Mouse (Mus musculus) T-helper 17 cell (primary cell): ENCODE results near the gene Poln.

ENCODE experiments used
- in situ Hi-C, 2 experiments: fragments of 300-600 bp; cut with MboI, MseI; formaldehyde crosslinking; loops; 1 replicate in 1 of 2; 2 replicates in 1 of 2; pipeline ENCODE4 v1.15.1; 2025; ENCODE audit warnings: high pct_unique_total_duplicates in 2 of 2

Gene Poln

DNA sequence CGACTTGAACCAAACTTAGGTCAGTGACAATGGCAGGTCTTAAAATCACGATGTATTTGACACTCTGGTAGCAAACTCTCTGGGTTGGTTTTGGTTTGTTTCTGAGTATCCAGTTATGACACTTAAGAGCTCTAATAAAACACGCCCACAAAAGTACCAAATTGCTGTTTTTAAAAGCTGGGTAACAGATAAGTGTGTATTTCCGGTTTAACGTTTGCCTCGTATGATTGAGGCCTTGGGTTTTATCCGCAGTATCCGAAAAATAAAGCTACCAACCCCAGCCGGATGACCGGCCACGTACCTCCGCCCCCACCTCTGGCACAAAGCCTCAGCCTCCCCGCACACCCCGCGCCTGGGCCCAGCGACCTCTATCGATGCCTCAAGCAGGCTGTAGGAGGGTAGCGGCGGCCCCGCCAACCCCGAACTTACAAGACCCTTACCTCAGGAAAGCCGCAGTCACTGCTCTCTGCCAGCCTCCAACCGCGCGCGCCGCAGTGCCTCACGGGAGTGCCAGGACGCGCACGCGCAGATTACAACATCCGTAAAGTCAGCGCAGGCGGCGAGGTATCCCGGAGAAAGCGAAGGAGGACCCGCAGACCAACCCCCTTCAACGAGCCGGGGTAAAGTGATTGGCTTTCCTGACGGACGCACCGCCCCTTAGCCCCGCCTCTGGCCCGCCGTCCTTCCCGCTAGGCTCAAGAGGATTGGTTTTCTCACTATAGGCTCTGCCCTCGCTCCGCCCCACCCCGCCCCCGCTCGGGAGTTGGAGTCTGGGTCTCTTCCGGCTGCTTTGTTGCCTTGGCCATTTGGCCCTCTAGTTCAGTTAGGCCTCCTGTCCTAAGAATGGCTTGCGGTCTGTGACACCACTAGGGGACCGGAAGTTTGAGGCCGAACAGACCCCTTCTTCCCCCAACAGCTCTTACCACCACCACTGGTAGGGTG is at the start of gene Poln, which contains the start of gene Haus3:
Gene Poln, minus strand, starts transcription at position 499 of the 942 bp plus-strand sequence.
Gene Haus3, minus strand, starts transcription at position 578 of the 942 bp plus-strand sequence.
- in situ Hi-C loops = no loop called here

DNA sequence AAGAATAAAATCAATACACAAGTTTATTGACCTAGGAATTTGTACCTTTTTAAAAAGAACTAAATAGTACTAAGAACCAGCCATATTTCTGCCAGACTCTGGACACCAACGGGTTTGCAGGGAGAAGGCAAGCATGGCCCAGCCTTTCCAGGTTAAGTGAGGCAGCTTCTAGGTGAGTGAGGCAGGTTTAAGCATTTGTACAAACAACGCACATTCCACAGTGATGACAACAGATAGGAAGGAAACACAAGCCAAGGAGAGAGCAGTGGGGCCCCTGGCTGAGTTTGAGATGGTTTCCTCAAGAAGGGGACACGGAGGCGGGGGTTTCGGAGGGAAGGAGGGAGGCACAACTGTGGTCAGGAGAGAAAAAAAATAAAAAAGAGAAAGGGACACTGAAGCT is 49.4 kb upstream of the Poln start:
- in situ Hi-C loops = no loop called here

DNA sequence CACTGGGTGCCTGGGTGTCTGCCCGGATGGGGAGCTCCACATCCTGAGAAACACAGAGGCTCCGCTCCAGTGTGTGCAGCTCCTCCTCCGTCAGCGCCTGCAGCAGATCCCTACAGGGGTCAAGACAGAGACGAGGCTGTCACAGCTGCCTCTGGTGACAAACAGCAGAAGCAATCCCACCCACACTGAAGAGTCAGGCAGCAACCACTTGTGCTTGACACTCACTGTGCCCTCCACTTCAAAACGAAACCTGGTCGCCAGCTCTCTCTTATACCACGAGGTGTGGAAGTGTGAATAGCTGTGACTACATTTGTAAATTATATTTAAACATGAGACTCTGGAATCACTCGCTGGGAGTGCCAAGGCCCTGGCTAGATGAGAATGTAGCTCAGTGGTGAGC is 48.5 kb upstream of the Poln start:
- in situ Hi-C loops = no loop called here

DNA sequence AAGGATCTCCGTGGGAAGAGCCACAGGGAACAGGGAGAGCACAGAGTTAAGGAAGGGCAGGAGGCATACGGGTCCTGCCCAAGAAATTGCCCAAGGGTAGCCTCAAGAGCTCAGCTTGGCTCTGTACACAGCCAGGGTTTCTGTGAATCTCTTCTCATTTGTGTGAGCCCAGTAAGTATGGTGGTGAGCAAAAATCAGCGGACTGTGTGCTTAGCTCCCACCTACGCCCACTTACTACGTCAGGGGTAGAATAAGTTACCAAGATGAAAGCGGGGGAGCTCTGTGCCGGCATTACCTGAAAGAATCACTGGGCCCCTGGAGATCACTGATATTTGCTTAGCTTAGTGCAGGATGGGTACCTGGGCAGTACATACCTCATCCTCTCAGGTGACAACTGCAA is 46.8 kb upstream of the Poln start:
- in situ Hi-C loops = no loop called here

DNA sequence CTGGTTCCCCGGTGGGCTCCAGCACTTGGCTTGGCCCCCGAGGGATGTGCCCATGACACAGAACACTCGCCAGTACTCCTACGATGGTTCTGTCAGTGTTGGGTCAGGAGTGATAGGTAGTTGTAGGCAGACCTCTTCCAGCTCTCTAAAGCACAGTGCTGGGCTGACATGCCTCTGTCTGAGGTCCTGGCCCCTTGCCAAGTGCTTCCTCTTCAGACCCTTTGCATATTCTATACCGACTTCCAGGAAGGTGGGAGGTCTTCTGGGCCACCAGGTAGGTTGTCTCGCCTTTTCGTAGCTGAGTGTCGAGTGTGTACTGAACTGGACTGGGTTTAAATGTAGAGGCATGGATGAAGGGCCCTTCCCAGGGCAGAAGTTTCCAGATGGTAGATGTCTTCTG is 44.4 kb upstream of the Poln start:
- in situ Hi-C loops = no loop called here

DNA sequence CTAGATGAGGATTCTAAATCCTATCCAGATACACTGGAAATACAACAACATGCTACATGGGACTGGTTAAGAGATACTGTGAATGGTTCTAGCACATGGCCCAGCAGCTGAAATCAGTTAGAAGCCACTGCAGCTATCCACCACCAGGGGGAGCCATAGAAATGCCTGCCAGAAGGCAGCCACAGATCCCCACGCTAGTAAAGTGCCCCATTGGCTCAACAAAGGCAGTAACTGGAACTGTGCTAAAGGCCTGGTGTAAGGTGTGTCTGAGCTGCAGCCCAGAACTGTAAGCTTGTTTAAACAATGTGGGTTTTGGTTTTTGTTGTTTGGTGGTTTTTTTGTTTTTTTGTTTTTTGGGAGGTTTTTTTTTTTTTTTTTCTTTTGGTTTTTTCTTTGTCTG is 41.0 kb upstream of the Poln start:
- in situ Hi-C loops = no loop called here

DNA sequence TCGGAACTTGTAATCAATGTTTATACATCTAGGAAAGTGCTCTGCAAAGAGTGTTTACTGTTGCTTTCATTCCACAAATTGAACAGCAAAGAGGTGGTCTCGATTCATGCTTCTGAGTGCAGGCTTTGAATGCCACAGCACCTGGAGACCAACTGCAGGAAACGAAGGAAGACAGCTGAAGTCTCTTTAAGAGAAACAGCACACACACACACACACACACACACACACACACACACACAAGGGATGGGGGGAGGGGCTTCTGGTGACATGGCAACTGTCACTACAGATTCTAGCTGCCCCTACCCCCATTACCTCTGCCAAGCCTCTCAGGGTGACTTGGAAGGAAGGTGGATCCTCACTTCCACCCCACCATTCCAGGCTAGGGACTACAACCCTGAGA is 38.3 kb upstream of the Poln start:
- in situ Hi-C loops = no loop called here

DNA sequence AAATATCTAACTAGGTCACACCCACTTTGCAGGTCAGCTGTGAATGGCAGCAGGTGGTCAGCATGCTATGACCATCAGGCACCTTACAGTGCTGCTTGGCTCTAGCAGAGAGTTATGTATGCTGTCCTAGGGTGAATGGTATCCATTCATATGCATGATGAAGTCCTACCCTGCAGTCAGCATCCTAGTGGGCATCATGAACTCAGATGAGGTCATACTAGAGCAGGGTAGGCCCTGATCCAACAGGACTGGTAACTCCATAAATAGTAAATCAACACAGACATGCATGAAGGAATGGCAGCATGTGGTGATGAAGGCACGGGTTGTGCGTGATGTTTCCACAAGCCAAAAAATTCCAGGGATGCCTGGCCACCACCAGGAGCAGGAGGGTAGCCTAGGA is 36.5 kb upstream of the Poln start:
- in situ Hi-C loops = no loop called here

DNA sequence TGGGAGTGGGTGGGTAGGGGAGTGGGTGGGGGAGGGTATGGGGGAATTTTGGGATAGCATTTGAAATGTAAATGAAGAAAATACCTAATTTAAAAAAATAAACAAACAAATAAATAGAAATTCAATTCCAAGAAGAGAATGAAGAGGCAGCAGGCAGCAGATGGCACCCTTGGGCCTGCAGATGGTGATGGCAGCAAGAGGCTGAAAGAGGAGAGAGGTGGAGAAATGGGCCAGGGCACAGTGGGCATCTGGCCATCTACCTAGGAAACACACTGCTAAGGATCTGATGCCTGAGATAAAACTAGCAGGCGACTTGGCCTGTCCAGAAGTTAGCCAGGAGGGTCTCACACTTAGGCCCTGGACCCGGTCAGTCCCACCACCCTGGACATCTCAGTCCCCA is 35.7 kb upstream of the Poln start:
- in situ Hi-C loops = no loop called here

DNA sequence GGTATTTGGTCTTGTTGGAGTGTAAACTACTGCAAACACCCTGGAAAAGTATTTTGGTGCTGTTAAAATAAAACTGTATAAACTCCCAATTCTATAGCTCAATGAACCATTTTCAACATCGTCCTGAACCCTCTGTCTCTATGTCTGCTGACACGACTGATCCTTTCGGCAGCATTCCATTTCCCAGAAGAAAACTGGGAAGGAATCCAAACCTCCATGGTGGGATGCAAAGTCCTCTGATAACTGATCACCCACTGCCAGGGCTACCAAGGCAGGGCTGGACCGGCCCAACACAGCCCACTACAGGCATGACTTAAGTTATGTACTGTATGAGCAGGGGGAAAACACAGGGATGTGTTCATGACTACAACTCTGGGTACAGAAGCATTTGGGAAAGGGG is 32.8 kb upstream of the Poln start:
- in situ Hi-C loops = no loop called here

DNA sequence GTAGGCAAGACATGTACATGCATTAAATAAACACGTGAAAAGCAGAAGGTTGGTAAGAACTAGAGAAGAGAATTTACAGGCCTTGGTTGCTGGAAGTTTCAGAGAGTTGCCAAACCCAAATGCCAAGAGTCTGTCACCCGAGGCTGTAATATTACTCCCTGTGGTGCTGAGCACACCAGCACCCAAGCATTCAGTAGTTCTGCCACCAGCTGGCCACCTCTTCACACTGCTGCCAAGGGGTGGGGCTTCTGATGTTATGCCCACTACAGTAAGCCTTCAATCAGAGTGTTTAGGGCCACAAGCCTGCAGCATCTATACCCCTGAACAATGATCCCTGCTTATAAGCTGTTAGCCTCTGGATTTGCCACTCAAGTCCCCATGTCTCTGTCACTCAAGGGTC is 32.1 kb upstream of the Poln start:
- in situ Hi-C loops = no loop called here

DNA sequence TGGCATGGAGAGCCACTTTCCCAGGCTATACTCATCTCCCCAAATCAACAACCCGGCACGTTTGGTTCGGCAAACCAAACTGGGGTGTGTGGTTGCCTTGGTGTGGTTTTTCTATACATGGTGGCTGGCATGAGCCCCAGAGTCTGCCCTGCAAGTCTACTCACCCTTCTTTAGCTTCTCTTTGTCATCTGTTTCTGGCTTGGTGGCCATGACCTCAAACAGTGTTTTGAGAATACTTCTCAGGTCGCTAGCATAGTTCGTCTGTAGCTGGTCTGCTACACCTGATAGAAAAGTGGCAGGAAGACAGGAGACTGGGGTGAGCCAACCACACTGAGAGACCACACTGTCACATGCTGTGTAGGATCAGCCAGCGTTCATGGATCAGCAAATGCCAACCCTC is 29.4 kb upstream of the Poln start:
- in situ Hi-C loops = no loop called here

DNA sequence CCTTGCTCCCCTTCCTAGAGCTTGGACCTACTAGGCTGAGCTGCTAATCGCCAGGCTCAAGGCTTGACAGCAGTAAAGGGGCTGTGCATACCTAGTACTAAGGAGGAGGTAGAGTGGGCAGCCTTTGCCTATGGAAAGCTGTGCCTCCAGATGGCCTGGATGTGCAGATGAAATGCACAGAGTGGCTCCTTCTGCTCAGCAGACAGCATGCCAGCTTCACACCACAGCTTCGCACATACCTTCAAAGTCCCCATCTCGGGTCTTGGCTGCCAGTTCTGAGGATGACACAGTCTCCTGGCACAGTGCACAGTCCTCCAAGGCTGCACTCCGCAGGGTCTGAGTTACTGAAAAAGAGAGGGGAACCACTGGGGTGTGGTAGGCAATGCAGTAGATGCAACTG is 28.0 kb upstream of the Poln start:
- in situ Hi-C loops = no loop called here

DNA sequence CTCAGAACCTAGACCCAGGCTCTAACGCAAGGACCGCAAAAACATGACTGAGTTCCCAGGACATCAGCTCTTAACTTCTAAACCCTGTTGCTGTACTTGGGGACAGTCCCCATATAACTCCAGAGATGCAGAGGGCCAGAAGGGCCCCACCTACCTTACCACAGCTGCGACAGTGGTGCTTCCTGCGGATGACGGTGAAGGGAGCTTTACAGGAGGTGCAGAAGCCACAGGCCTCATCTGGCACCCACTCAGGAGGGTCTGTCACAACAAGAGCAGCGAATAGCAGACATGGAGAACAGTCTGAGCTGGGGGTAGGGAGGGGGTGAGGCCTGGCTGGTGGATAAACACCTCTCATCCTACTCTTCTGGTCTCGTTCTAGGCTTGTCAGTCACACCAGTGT is 27.2 kb upstream of the Poln start:
- in situ Hi-C loops = no loop called here

DNA sequence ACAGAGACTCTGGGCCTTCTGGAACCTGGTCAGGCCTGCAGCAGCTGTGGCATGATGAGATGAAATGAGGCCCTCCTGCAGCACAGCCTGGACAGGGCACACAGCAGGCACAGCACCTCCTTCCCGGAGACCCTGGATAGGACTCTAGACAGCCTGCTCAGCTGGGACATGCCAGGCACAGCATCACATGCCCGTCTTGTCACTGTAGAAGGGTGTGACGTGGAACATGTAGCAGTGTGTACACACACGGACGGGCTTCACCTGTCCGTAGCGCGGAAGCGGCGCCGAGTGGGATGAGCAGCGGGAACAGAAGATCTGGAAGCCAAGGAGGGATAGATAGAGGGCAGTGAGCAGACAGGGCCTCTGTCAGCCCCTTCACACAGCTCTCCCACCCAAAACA is 26.5 kb upstream of the Poln start:
- in situ Hi-C loops = no loop called here

DNA sequence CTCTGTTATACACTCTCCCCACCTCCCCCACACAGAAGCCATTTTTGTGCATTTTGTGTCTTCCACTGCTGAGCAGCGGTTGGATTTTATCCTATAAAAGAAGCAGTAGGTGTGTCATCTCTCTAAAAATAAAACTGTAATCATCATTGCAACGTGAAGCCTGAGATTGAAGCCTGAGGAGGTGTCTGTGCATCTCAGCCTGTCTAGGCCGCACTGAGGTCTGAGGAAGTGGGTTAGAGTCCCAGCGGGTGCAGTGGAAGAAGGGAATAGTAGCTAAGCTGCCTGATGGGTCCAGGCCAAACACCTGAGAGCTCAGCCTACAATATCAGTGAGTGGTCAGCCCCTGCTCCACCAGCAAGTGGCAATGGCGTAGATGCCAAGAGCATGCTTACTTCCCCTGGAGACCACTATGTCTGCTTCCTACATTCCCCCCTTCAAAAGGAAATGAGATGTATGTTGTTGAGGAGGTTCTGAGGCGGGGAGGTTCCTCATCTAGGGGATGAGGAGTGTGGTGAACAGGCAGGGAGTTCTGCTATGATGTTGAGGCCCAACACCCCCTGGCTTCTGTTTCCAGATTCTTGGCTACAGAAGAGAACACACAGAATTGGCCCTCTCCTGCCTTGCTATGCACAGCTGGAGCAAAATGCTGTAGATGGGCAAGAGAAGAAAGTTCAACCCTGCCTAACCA is 25.9 kb upstream of the Poln start:
- in situ Hi-C loops = no loop called here

DNA sequence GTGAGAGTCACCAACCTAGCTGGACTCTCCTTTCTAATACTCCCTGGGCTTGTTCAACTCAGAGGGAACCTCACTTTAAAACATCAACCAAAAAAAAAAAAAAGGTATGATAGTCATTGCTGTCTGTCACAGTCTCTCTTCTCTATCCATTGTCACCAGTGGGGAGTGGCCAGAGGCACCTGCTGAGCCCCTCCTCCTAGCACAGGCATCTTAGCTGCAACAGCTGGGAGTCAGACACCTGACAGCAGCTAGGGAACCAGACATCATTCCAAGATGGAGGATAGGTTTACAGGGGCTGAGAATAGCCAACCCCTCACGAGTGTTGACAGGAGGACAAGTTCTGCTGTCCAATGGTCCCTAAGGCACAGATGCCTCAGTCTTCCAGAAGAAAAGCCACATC is 25.2 kb upstream of the Poln start:
- in situ Hi-C loops = no loop called here

DNA sequence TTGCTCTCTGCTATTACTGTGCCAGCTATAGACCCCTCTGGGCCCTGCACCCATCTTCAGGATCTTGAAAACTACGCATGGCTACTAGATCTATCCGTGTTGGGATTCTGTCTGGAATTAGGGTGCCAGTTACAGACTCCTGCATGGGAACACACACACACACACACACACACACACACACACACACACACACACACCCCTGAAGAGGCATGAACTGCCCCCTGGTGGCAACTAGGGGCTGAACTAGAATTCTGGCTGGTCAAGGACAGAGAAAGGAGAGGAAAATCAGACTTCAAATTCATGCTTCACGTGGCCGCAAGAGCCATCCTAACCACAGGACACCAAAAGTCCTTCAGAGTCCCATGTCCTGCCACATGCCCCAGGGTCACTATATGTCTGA is 22.6 kb upstream of the Poln start:
- in situ Hi-C loops = no loop called here

DNA sequence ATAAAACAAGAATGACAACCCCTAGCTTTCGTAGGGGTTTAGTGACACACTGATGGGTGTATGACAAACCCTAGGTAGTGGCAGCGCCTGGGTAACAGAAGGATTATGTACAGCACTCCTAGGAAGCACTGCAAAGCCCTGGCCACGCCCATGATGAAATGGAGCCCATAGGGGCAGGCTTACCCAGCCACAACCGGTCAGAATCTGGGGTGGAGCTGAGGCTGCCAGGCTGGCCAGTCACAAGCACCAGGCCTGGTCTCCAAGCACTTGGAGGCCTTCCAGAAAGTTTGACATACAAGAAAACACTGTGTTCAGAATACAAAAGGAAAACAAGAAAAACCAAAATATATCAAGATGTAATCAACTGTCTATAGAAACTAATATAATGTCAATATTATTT is 21.8 kb upstream of the Poln start:
- in situ Hi-C loops = no loop called here

DNA sequence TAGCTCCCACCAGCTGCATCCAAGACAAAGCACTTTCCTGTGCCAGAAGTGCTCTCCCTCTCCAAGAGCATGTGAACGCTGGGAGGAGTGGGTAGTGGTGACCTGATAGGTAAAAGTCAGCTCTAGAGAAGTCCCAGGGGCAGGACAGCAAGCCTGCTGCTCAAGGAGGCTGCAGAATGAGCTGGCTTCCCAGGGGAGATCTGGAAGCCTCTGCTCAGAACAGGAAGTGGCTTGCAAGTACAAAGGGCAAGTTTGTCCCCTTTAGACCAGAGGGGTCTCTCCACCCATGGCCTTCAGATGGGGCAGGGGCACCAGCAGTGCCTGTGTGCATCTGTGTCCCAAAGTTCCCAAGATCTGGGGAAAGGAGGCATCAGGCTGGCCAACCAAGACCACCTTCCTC is 20.3 kb upstream of the Poln start:
- in situ Hi-C loops = no loop called here

DNA sequence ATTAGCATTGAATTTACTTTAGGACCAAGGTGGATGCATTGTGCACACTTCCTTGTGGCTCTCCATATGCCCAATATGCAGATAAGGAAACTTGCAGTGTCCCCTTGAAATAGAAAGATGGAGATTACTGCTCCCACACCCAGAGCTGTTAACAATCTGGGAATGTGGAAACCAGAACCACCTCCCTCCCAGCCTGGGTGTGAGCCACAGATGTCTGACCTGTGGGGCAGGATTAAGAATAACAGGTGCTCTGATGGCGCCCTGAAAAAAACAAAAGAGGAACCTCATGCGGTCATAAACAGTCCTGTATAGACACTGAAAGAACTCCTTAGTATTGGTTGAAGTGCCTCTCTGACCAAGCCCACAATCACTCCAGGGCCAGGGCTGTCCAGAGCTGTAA is 19.6 kb upstream of the Poln start:
- in situ Hi-C loops = no loop called here

DNA sequence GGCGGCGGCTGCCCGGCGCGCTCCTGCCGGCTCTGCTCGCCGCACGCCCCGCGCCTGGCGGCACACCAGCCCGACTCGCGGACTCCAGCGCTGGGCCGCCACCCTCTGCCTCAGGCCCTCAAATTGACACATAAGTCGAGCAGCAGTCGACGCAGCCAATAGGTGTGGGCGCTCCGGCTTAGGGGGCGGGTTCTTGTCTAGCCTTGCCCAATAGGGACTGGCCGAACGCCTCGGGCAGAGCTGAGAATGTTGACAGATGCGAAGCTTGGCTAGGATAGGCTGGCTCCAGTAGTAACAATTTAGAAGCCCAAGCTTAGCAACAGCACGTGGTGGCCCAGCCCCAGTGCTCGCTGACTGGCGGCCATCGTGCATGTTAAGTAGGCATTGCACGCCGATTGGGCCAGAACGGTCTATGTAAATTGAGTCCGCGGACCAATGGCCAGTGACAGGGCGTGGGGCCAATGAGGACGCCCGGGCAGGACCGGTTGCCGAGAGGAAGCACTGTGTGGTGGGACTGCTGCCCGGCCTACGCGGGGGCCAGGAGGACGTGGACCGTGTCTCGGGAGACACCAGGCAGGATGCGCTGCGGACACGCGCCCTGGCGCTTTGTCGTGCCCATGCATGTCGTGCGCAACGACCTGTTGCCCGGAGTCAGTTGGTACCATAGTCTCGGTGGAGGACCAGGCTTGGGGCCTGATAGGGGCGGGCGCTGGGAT is 18.5 kb upstream of the Poln start, which contains the start of gene Mxd4:
Gene Mxd4, minus strand, starts transcription at position 120 of the 716 bp plus-strand sequence.
- in situ Hi-C loops = no loop called here
